Mouse (Mus musculus): Measurements from ENCODE around the gene Slc35e3.
"Not testable (repeated sequence)": the region's sequence is repeated elsewhere in the genome, so short reads cannot be mapped to it uniquely, and the experiment has no call there.

The Slc35e3 gene

DNA sequence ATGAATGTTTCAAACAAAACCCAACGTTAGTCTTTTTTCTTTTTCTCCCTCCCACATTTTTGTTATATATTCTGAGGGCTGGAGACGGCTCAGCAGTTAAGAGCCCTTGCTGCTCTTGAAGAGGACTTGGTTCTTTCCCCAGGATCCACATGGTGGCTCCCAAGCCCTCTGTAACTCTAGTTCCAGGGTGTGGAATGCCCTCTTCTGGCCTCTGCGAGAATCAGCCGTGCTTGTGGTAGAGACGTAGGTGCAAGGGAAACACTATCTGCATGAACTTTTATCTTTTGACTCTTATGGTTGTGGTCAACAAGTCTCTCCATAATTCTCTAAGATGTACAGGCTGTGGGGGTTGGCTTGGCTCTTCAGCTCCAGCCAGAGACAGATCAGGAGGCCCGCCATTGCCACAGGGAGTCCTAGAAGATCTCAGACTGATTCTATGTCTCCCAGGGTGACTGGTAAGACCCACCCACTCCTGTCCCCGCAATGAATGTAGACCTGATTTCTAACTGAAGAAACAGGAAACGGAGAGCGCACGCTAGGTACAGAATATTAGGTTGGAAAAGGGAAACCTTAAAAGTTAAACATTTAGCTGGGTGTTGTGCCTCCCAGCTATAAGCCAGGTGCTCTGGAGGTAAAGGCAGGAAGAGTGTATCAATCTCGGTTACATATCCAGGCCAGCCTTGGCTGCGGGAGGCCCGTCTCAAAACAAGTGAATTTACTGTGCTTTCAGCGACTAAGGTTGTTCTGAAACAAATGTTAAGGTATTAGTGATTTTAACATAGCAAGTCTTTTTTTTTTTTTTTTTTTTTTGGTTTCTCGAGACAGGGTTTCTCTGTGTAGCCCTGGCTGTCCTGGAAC lies 14.7 kb downstream of the Slc35e3 start:
- DNase-seq = peak; percentile 41

DNA sequence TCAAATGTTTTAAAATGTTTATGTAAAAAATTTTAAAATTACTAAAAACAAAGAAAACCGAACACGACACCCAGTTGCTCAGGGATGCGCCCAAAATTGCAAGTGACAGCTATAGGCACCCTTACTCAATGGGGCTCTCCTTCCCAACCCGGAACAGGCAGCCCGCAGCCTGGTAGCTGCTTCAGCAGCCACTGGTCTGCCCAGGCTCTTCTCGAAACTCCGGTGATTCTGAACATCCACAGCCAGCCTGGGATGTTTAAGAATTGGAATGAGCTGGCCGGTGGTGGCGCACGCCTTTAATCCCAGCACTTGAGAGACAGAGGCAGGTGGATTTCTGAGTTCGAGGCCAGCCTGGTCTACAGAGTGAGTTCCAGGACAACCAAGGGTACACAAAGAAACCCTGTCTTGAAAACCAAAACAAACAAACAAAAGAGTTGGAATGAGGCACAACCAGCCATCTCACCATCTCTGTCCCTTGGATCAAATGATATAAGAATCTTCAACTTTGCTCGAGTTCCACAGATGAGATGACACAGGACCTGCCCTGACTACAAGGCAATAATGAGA lies 15.4 kb downstream of the Slc35e3 start:
- no peak for DNase-seq

DNA sequence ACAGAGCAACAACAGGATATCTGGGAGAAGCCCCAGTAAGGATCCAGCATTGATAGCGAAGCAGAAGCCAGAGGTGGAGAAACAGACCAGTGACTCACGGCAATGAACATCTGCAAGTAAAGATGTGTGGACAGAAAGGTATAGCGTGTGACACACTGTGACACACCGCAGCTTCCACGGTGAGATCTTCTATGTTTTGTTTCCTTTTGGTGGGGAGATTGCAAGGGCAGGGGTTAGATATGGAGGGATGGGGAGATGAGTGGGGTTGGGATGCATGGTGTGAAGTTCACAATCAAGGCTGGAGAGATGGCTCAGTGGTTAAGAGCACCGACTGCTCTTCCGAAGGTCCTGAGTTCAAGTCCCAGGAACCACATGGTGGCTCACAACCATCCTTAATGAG lies 16.0 kb downstream of the Slc35e3 start:
- no peak for DNase-seq

DNA sequence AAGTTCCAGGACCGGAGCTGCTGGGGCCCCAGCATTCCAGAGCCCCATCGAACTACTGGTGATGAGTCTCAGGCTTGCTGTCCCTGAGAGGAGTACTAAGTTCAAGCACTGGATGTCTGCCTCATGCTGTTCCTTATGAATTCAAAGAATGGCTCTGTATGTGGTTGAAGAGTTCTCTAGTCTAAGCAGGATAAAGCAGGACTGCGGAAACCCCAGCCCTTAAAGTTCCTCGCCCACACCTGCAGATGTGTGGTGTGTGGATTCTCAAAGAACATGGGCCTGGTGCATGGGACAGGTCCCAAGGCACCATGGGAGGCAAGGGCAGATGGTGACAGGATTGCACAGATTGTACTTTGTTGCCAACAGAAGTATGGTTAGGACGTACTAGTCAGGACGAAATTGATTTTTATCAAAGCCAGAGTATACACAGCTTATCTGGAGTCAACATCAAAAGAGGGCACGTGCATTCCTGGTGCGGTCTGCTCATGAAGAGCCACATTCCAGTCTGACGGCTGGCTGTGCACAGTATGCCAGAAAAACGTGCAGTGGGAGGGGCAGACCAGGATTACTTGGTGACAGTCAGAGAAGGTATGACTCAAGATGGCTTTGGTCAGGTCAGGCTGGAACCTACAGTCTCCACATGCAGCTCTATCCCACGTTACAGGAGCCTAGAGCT lies 16.9 kb downstream of the Slc35e3 start:
- DNase-seq = no peak

DNA sequence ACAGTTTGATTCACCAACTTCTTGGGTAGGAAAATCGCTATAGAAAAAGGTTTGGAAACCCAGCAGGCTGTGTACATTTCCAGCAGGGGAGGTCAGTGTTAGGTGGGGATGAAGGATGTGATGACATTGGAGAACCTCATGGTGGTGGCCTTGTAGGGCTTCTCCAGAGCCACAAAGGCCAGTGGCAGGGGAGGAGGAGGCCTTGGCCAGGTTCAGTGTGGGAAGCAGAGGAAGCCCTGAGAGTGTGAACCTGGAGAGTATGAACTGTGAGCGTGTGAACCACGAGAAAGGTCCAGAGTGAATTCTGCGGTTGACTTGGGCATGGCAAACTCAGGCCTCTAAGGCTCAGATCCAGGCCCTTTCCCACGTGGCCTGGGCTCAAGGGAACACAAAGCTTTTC lies 17.6 kb downstream of the Slc35e3 start:
- no peak for DNase-seq

DNA sequence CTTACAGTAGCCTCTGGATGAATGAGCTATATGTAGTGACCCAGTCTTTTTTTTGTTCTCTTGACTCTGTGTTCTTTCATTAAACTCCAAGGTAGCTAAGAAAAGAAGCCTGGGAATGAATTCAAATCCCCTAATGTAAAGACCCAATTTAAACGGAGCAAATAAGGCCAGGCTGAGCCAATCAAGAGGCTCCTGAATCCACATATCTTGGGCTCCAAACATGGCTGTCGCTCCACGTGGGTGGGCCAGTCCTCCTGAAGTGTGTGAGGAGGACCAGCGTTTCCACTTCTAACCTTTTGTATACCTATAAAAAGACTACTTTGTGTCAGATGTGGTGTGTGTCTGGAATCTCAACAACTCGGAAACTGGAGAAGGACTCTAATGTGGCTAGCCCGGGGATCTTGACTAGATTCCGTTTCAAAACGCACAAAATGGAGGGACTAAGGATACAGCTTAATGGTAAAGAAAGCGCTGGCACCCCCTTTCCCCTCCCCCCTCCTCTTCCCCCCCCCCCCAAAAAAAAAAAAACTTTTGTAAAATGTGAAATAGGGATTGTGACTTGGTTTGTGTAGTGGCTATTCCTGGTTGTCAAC lies 18.6 kb downstream of the Slc35e3 start:
- DNase-seq = no peak

DNA sequence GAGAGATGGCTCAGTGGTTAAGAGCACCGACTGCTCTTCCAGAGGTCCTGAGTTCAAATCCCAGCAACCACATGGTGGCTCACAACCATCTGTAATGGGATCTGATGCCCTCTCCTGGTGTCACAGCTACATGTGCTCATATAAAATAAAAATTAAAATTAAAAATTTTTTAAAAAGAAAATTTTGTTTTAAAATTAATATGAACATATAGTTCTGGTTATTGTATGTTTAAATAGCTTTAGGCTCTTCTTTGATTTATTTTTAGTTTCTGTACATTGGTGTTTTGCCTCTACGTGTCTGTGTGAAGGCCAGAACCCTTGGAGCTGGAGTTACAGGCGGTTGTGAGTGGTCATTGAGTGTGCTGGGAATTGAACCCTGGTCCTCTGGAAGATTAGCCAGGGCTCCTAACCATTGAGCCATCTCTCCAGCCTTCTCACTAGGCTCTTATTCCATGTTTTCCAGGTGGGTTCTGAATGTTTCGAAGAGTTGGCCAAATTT lies 19.2 kb downstream of the Slc35e3 start:
- DNase-seq = no peak

DNA sequence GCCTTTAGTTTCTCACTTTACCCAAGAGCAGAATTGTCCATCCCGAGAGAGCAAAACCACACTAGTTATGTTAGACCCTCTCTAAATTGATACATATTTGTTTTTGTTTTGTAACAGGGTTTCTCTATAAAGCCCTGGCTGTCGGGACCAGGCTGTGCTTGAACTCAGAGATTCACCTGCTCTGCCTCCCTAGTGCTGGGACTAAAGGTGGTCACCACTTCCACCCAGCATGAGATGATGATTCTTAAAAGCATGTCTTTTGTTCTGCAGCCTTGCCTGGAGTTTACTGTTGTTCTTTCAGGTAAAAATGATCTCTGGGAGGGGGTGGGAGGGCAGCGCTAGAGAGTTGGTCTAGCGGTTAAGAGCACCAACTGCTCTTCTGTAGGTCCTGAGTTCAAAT lies 19.8 kb downstream of the Slc35e3 start:
- DNase-seq = no peak

DNA sequence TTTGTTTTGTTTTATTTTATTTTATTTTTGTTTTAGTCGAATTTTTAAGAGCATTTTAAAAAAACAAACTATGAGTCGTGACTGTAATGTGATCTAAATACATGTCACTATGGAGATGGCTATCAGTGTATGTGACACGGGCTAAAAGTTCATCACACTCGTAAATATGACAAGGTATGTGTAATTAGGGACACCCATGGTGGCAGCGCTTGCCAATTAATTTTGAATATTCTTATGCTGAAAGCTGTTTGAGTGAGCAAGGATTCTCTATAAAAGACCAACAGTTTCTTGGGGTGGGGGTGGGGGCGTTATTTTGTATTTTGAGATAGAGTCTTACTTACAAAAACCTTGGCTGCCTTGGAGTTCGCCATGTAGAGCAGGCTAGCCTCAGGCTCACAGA lies 20.5 kb downstream of the Slc35e3 start:
- no peak for DNase-seq

DNA sequence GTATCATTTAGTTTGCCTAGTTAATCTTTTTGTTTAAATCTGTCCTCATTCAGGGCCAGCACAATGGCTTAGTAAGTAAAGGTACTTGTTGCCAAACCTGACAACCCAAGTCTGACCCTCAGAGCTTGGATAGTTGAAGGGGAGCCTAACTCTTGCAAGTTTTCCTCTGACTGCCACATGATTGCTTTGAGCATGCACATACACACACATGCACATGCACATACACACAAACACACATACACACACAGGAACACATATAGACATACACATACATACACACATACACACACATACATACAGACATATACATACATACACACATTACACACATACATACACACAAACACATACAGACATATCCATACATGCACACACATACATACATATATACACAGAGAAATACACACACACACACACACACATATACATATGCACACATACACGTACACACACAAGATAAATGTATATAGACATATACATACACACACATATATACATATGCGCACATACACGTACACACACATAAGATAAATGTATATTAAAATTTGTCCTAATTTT lies 21.3 kb downstream of the Slc35e3 start:
- DNase-seq = no peak

DNA sequence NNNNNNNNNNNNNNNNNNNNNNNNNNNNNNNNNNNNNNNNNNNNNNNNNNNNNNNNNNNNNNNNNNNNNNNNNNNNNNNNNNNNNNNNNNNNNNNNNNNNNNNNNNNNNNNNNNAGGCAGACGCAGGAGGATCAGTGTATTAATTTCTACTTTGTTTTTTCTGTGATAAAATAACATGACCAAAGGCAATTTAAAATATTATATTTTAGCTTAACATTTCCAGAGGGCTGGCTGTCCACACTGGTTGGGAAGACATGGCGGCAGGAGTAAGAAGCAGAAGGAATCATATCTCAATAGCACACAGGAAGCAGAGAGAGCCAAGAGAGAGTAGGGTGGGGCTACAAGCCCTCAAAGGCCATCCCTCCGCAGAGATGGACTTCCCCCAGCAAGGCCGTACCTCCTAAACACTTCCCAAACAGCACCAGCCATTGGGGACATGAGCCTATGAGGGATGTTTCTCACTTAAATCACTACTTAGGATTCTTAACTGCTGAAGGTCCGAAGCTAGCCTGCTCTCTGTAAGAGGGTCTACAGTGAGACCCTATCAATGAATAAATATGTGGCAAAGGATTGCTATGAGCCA lies 21.9 kb downstream of the Slc35e3 start:
- no peak for DNase-seq

DNA sequence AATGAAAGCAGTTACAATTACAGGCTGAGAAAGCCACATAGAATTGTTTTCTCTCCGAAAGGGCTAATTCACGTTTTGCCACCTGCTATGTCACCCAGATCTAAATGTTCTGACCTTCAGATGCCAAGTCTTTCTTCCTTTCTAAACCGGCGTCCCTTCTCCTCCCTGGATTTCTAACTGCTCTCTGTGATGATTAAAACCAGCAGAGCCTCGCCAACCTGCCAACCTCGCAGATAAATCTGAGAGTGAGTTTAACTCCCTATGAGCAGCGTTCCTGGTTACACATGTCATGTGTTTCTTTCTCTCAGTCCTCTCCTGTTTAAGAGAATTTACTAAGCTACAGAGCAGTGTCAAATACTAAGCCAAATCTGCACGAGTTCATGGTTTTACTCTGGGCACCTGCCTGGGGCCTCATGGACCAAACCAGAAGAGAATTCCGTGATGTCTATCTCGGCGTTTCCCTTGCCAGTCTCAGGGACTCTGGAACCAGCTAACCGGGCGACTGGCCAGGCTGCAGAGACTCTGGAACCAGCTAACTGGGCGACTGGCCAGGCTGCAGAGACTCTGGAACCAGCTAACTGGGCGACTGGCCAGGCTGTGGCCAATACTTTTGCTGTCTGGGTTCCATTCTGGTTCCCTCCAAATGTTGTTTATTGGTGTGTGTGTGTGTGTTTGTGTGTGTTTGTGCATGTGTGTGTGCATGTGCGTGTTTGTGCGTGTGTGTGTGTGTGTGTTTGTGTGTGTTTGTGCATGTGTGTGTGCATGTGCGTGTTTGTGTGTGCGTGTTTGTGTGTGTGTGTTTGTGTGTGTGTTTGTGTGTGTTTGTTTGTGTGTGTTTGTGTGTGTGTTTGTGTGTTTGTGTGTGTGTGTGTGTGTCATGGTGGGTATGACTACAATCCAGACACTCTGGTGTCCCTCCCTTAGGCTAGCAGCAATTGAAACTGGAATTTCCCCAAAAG lies 27.7 kb downstream of the Slc35e3 start:
- peak; percentile 66 for DNase-seq

DNA sequence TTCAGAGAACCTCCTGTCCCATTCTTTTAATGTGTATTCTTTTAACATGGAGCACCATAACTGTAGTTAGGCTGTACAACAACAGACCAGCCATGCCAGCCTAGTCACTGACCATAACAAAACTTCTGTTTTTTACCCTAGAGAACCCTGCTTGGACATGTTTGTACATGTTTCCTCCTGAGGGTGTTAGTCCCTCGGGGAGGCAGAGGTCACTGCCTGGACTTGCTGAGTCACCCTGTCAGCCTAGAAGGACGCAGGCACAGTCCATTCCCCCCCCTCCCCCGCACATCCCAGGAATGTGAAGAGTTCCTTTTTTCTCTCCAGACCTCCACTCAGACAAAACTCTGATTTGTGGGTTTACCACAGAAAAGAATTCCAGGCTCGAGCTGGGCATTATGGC lies 28.6 kb downstream of the Slc35e3 start:
- no peak for DNase-seq

DNA sequence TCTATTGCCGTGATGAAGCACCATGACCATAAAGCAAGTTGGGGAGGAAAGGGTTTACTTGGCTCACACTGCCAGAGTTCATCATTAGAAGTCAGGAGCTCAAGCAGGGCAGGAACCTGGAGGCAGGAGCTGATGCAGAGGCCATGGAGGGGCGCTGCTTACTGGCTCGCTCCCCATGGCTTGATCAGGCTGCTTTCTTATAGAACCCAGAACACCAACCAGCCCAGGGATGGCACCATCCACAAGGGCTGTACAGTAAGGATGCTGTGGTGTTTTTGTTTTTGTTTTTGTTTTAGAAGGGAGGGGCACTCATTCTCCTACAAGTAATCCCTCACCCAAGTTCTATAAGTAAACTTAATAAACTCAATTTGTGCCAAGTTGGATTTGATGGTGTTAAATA lies 29.5 kb downstream of the Slc35e3 start:
- DNase-seq = no peak

DNA sequence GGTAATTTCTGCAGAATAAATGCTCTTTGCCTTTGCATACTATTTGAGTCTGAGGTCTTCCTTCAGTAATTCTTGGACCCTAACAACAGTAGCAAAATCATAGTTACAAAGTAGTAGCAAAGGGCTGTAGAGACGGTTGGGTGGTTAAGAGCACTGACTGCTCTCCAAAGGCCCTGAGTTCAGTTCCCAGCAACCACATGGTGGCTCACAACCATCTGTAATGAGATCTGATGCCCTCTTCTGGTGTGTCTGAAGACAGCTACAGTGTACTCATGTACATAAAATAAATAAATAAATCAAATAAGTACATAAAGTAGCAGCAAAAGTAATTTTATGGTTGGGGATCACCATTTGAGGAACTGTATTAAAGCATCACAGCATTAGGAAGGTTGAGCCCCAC lies 30.5 kb downstream of the Slc35e3 start:
- DNase-seq = not testable (repeated sequence)

DNA sequence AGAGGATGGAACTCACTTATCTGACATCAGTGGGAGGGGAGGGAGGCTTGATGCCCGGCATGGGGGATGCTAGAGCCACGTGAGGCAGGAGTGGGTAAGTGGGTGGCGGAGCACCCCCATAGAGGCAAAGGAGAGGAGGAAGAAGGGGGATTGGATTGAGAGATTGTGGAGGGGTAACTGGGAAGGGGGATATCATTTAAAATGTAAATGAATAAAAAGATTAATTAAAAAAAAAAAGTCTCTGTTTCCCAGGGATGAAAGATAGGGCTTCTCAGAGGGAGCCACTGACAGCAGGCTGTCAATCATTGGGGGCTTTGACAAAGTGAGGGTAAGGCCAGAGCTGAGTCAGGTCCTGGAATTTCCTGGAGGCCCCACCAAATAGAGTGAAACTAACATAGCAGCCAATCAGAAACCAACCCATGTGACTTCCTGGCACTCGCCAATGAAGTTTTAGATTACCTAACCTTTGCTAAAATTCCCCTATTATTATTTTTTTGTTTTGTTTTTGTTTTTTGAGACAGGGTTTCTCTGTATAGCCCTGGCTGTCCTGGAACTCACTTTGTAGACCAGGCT lies 31.2 kb downstream of the Slc35e3 start:
- no peak for DNase-seq

DNA sequence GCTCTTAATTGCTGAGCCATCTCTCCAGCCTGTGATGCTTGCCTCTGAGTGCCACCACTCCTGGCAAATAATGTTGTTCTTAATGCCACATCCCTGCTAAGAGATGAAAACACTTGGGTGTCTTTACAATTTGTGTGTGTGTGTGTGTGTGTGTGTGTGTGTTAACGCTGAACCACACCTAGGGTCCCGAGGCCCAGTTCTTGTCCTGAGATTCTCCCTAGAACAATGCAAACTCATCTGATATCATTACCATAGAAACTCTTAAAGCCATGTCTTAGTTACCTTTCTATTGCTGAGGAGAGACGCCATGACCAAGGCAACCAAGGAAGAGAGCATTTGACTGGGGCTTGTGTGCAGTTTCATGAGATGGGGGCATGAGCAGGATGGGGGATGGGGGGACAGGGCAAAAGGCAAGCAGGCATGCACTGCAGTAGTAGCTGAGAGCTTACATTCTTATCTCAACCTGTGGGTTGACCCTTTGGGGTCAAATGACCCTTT lies 32.1 kb downstream of the Slc35e3 start:
- DNase-seq = no peak

DNA sequence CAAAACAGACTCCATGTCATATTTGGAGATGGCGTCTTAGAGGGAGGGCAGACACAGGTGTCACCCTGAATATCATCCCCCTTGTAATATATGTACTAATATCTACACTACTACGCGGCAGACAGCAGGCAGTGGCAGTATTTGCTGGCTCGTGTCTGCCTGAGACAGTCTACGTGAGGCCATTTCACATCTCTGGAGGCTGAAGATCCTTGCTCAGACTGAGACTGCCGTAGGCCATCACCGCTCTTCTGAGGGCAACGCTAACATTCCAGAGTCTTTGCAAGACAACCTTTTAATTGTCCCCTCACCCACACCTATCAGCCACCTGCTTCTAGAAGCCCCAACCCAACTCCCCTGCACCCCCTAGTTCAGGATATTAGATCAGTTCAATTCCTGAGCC lies 32.7 kb downstream of the Slc35e3 start:
- DNase-seq = no peak

DNA sequence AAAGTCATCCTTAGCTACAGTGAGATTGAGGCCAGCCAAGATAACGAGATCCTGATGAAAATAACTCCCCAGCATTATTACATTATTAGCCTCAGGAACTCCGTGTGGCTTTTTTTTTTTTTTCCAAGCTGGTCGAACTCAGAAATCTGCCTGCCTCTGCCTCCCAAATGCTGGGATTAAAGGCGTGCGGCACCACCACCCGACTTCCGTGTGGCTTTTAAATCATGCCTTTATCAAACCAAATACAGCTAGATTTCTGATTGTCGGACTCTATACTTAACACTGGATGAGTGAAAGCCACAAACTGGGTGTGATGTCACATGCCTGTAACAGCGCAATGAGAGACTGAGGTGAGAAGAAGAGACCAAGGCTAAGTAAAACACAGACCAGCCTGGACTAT lies 33.3 kb downstream of the Slc35e3 start:
- no peak for DNase-seq

DNA sequence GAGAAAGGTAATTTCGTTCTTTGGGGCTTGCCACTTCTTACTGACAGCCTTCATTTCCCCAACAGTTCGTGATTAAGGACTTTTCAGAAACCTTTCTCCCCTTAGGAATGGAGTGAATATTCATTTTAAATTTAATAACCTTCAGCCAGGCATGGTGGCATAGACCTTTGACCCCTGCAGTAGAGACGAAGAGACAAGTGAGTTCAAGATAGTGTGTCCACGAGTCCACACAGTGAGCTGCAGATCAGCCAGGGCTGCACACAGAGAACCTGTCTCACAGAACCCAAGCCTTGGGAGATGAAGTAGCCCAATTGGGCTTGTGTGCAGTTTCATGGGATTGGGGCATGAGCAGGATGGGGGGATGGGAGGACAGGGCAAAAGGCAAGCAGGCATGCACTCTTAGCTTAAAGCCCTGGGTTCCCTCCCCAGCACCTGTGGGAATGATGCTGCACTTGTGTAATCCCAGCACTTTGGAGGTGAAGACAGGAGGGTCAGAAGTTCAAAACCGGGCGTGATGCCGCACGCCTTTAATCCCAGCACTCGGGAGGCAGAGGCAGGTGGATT lies 33.9 kb downstream of the Slc35e3 start:
- no peak for DNase-seq

DNA sequence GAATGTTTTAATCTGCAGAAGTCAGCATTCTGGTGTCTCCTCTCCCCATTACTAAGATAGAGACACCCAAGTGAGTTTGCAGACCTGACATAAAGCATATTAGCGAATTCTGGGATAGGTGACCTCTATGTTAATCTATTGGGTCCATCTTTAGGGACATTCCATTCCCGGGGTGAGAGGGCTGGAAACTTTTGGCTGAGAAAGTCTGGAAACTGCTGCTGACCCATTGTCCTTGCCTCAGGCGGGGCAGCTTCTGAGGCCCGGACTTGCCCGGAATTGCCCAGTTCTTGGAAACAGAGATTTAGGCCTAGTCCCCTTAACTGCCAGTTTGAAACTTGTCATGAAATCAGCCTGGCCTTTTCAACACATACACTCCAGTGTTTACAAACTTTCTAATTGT lies 34.8 kb downstream of the Slc35e3 start:
- DNase-seq = no peak

Measured in right cerebral cortex, postnatal 14 days (tissue).